Mouse (Mus musculus) testis, adult 2 months (tissue): ENCODE measurements at regions not wholly inside any gene's neighbourhood (a gene's known extent, or its start where the extent isn't known, plus 50 kb on each side); places are given as distances from the start of the nearest gene placed in this dataset.

Experiments
- H3K27ac ChIP-seq: fragments of 200-500 bp; 2 replicates; pipeline ENCODE4 v1.5.1; 2012; ENCODE audit warnings: low read depth, low read length; ENCODE audit not compliant: control insufficient read depth, insufficient read depth
- H3K27me3 ChIP-seq: fragments of 200-500 bp; 2 replicates; pipeline ENCODE4 v1.6.1; 2012; ENCODE audit warnings: mild to moderate bottlenecking, low read length, moderate library complexity; ENCODE audit not compliant: control insufficient read depth, insufficient read depth
- H3K36me3 ChIP-seq: fragments of 200-500 bp; 2 replicates; pipeline ENCODE4 v1.6.1; 2012; ENCODE audit warnings: mild to moderate bottlenecking, low read length; ENCODE audit not compliant: control insufficient read depth, insufficient read depth
- H3K4me1 ChIP-seq: fragments of 200-500 bp; 2 replicates; pipeline ENCODE4 v1.6.1; 2012; ENCODE audit warnings: low read length; ENCODE audit not compliant: control insufficient read depth, insufficient read depth
- H3K4me3 ChIP-seq: fragments of 200-500 bp; 2 replicates; pipeline ENCODE4 v1.5.1; 2012; ENCODE audit warnings: low read depth, mild to moderate bottlenecking, low read length, moderate library complexity, mixed read lengths; ENCODE audit not compliant: control insufficient read depth
- CTCF ChIP-seq: fragments of 200-500 bp; IDR thresholded peaks from 2 replicates; pipeline ENCODE4 v1.5.1; 2012; ENCODE audit warnings: low read depth, mild to moderate bottlenecking, inconsistent platforms, low read length, moderate library complexity; ENCODE audit not compliant: control insufficient read depth, insufficient read depth, insufficient replicate concordance
- POLR2A ChIP-seq: fragments of 200-500 bp; IDR thresholded peaks from 2 replicates; pipeline ENCODE4 v1.6.1; 2012; ENCODE audit warnings: low read depth, mild to moderate bottlenecking, inconsistent platforms, low read length, moderate library complexity; ENCODE audit not compliant: control insufficient read depth

- no peak for TF ChIP-seq CTCF
- TF ChIP-seq POLR2A, result no peak
- no peaks in the 10 kb centered on the region for H3K36me3 ChIP-seq
- H3K4me1 ChIP-seq, result no peaks in the 10 kb centered on the region
- no peak overlapping the region for H3K4me3 ChIP-seq
- no peaks in the 10 kb centered on the region for H3K27me3 ChIP-seq
- H3K27ac ChIP-seq, result no peak overlapping the region
These were observed 618.4 kb downstream of the Lmo4 start for GRCm38 (mm10) chr3:143586653-143587052.

GRCm38 (mm10) chr3:143584692-143585603, 620.1 kb downstream of the Lmo4 start:
- TF ChIP-seq POLR2A (no peak), CTCF (no peak)
- H3K4me1 ChIP-seq, result no peaks in the 10 kb centered on the region
- no peaks in the 10 kb centered on the region for H3K27me3 ChIP-seq
- H3K36me3 ChIP-seq, result no peaks in the 10 kb centered on the region
- 0 out of 2 replicates have a peak overlapping the region, but pooled peaks have one; percentile 36 for H3K27ac ChIP-seq
- H3K4me3 ChIP-seq, result no peak overlapping the region

GRCm38 (mm10) chr3:143576338-143577007, 628.5 kb downstream of the Lmo4 start:
- no peak overlapping the region for H3K27ac ChIP-seq

GRCm38 (mm10) chr3:143575737-143576136, 629.3 kb downstream of the Lmo4 start:
- H3K36me3 ChIP-seq, result no peaks in the 10 kb centered on the region
- H3K27me3 ChIP-seq, result no peaks in the 10 kb centered on the region
- no peak overlapping the region for H3K27ac ChIP-seq
- H3K4me1 ChIP-seq, result no peaks in the 10 kb centered on the region
- no peak overlapping the region for H3K4me3 ChIP-seq
- TF ChIP-seq CTCF (no peak), POLR2A (no peak)

More at GRCm38 (mm10) chr3:143576338-143577007, 628.5 kb downstream of the Lmo4 start:
- TF ChIP-seq POLR2A (no peak), CTCF (no peak)
- H3K27me3 ChIP-seq, result no peaks in the 10 kb centered on the region
- no peaks in the 10 kb centered on the region for H3K4me1 ChIP-seq
- no peaks in the 10 kb centered on the region for H3K36me3 ChIP-seq
- no peak overlapping the region for H3K4me3 ChIP-seq

GRCm38 (mm10) chr3:143574035-143574864, 630.8 kb downstream of the Lmo4 start:
- no peak overlapping the region for H3K4me3 ChIP-seq
- H3K27me3 ChIP-seq, result no peaks in the 10 kb centered on the region
- H3K27ac ChIP-seq, result no peak overlapping the region
- no peaks in the 10 kb centered on the region for H3K36me3 ChIP-seq
- TF ChIP-seq CTCF (no peak), POLR2A (no peak)
- H3K4me1 ChIP-seq, result no peaks in the 10 kb centered on the region

- no peak for TF ChIP-seq POLR2A
- no peak for TF ChIP-seq CTCF
- H3K4me1 ChIP-seq, result peaks cover 2% of the 10 kb centered on the region
- no peak overlapping the region for H3K27ac ChIP-seq
- no peaks in the 10 kb centered on the region for H3K27me3 ChIP-seq
- no peak overlapping the region for H3K4me3 ChIP-seq
- no peaks in the 10 kb centered on the region for H3K36me3 ChIP-seq
These were observed 635.1 kb downstream of the Lmo4 start for GRCm38 (mm10) chr3:143569930-143570329.

- peaks cover 2% of the 10 kb centered on the region for H3K4me1 ChIP-seq
These were observed 640.0 kb downstream of the Lmo4 start for GRCm38 (mm10) chr3:143565067-143565466.

More at GRCm38 (mm10) chr3:143565067-143565466, 640.0 kb downstream of the Lmo4 start:
- Histone ChIP-seq H3K36me3 (no peaks in the 10 kb centered on the region), H3K27me3 (no peaks in the 10 kb centered on the region), H3K4me3 (no peak overlapping the region), H3K27ac (no peak overlapping the region)
- TF ChIP-seq POLR2A, result no peak
- no peak for TF ChIP-seq CTCF
